Mouse (Mus musculus) myocyte (in vitro differentiated cells): ENCODE data around the gene Olfr275. TPM values are rescaled to one million over a fixed set of nuclear protein-coding genes. Genes with fewer than 3 reads are reported as not detected.
A peak's percentile ranks its signal among the peaks of the same experiment; 100 is the strongest.
"Not testable (repeated sequence)": the region's sequence is repeated elsewhere in the genome, so short reads cannot be mapped to it uniquely, and the experiment has no call there.

Source experiments
- H3K27me3 ChIP-seq: one replicate; pipeline ENCODE4 v1.6.1; 2011; ENCODE audit not compliant: control insufficient read depth, insufficient read depth, insufficient read length
- H3K36me3 ChIP-seq: one replicate; pipeline ENCODE4 v1.6.1; 2011; ENCODE audit not compliant: control insufficient read depth, insufficient read depth
- H3K4me2 ChIP-seq: one replicate; pipeline ENCODE4 v1.6.1; 2011; ENCODE audit warnings: low read depth, control low read depth
- H3K4me3 ChIP-seq: one replicate; pipeline ENCODE4 v1.5.1; 2011; ENCODE audit warnings: mild to moderate bottlenecking, control low read depth, moderate library complexity
- H3K79me2 ChIP-seq: one replicate; pipeline ENCODE4 v1.6.1; 2011; ENCODE audit not compliant: control insufficient read depth, insufficient read depth
- H3ac ChIP-seq: one replicate; pipeline ENCODE4 v1.6.1; 2011; ENCODE audit not compliant: control insufficient read depth, insufficient read length
- CEBPB ChIP-seq: IDR thresholded peaks from 2 replicates; pipeline ENCODE4 v1.6.1; 2011; ENCODE audit warnings: mild to moderate bottlenecking, moderate library complexity; ENCODE audit not compliant: poor library complexity, insufficient read depth, severe bottlenecking
- E2F4 ChIP-seq: IDR thresholded peaks from one replicate; pipeline ENCODE4 v1.6.1; 2011; ENCODE audit warnings: mild to moderate bottlenecking, control low read depth, moderate library complexity; ENCODE audit not compliant: insufficient read depth
- MAX ChIP-seq: IDR thresholded peaks from one replicate; pipeline ENCODE4 v1.6.1; 2011; ENCODE audit warnings: low read depth, mild to moderate bottlenecking, control low read depth
- MYOD1 ChIP-seq, 3 experiments: IDR thresholded peaks; one replicate each; pipeline ENCODE4 v1.6.1; 2011; ENCODE audit warnings: control low read depth in 2 of 3, low read depth in 2 of 3, mild to moderate bottlenecking in 2 of 3, moderate library complexity in 1 of 3; ENCODE audit not compliant: insufficient read length in 2 of 3, control insufficient read depth in 1 of 3
- MYOG ChIP-seq, 3 experiments: IDR thresholded peaks; one replicate each; pipeline ENCODE4 v1.6.1; 2011; ENCODE audit warnings: control low read depth in 2 of 3, low read depth in 2 of 3, mild to moderate bottlenecking in 2 of 3; ENCODE audit not compliant: insufficient read length in 2 of 3, control insufficient read depth in 1 of 3, insufficient read depth in 1 of 3
- POLR2A ChIP-seq: IDR thresholded peaks from one replicate; pipeline ENCODE4 v1.6.1; 2011; ENCODE audit warnings: low read depth, mild to moderate bottlenecking, control low read depth, moderate library complexity; ENCODE audit not compliant: insufficient read length
- POLR2AphosphoS2 ChIP-seq: IDR thresholded peaks from one replicate; pipeline ENCODE4 v1.6.1; 2011; ENCODE audit warnings: low read depth, control low read depth; ENCODE audit not compliant: insufficient read length
- REST ChIP-seq: IDR thresholded peaks from one replicate; pipeline ENCODE4 v1.6.1; 2011; ENCODE audit warnings: mild to moderate bottlenecking, control low read depth, moderate library complexity; ENCODE audit not compliant: insufficient read depth, insufficient read length
- SRF ChIP-seq: IDR thresholded peaks from one replicate; pipeline ENCODE4 v1.6.1; 2011; ENCODE audit warnings: low read depth; ENCODE audit not compliant: control insufficient read depth, insufficient read length
- TCF12 ChIP-seq: IDR thresholded peaks from one replicate; pipeline ENCODE4 v1.6.1; 2011; ENCODE audit warnings: mild to moderate bottlenecking, control low read depth; ENCODE audit not compliant: poor library complexity, insufficient read depth, severe bottlenecking
- TCF3 ChIP-seq: IDR thresholded peaks from one replicate; pipeline ENCODE4 v1.6.1; 2011; ENCODE audit warnings: low read depth, control low read depth; ENCODE audit not compliant: insufficient read length
- USF1 ChIP-seq: IDR thresholded peaks from one replicate; pipeline ENCODE4 v1.6.1; 2011; ENCODE audit warnings: low read depth, mild to moderate bottlenecking, control low read depth, moderate library complexity
- polyA plus RNA-seq: library from polyadenylated mRNA; unstranded; fragments of >200 nt; fragmentation: generic; extraction: Trizol; gene quantifications from one replicate; pipeline ENCODE4 v1.2.1, GENCODE M21; 2012; ENCODE audit warnings: missing spikeins

Gene Olfr275
- polyA plus RNA-seq, result not detected

- Histone ChIP-seq H3K4me3 (no peak within 1 kb of the TSS), H3K27me3 (no peaks in the 10 kb centered on the region), H3K79me2 (no peaks in the 10 kb centered on the region), H3K4me2 (no peak within 1 kb of the TSS), H3ac (no peak within 1 kb of the TSS), H3K36me3 (no peaks in the 10 kb centered on the region)
- TF ChIP-seq MAX (no peak), MYOD1 (IDR thresholded peaks at IDR 0.05; ENCODE audit: control insufficient read depth in 1 of 3, insufficient read length in 2 of 3, low read depth in 2 of 3) (no peak), REST (no peak), TCF3 (no peak), CEBPB (no peak), POLR2A (no peak), USF1 (no peak), SRF (no peak)
These were observed at the start of gene Olfr275 for GRCm38 (mm10) chr4:52814304-52814703. Olfr275 (plus strand) TSS chr4:52814604.

DNA sequence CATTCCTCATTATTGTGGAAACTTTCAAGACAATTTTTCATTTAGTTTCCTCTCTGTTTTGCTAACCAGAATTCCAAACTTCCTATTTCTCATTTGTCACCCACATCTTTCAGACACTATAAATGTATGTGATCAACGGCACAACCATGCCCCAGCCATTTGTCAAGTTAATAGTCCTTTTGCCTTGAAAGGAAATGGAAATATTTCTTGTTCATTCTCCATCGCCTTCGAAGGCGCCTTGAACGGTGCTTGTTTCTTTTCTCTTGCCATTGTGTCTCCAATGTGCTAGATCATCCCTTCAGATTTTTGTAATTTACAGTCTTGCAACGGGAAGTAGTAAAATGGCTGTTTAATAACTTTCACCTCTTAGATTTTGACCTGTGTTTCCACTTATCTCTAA lies 48.8 kb upstream of the Olfr275 start:
- Histone ChIP-seq H3ac (no peak overlapping the region), H3K79me2 (no peaks in the 10 kb centered on the region), H3K4me2 (no peak overlapping the region), H3K27me3 (no peaks in the 10 kb centered on the region), H3K4me3 (no peak overlapping the region), H3K36me3 (no peaks in the 10 kb centered on the region)
- TF ChIP-seq CEBPB, result no peak
- no peak for TF ChIP-seq SRF
- TF ChIP-seq REST, result no peak

DNA sequence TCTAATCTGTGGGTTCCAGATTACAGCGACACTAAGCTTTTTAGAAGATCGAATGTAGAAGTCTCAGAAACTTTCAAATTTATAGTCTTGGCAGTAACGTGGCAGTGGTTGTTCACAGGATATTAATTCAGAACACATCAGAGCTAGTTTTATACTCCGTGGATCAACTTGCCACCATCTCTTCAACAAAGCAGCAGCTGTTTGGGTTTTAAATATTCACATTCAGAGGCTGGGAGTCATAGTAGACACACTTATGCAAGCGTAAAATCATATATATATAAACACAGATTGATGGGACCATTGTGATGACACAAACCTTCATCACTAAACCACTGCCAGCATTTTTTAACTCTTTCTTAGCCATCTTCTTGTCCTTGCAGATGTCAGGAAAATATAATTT lies 42.2 kb upstream of the Olfr275 start:
- no peak for TF ChIP-seq REST
- H3ac ChIP-seq, result no peak overlapping the region
- H3K4me3 ChIP-seq, result no peak overlapping the region
- H3K79me2 ChIP-seq, result no peaks in the 10 kb centered on the region
- H3K36me3 ChIP-seq, result no peaks in the 10 kb centered on the region
- H3K27me3 ChIP-seq, result no peaks in the 10 kb centered on the region
- peak overlapping the region; percentile 69 for H3K4me2 ChIP-seq

DNA sequence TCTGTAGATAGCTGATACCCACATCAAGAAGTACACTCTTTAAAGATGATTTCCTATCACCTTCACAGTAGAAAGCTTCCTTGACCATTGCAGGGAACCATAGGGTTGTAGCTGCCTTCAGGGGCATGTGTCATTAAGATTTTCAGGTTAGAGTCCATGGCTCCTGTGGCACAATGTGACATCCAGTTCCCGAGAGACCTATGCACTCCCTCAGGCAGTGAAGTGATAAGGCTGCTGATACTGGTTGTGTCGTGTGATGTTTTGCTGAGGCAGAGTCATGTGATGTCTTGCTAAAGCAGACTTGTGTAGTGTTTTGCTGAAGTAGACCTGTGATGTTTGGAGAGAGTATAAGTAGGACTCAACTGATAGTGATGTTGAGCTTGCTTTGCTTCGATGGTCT lies 14.4 kb upstream of the Olfr275 start:
- Histone ChIP-seq H3K4me3 (no peak overlapping the region), H3K79me2 (no peaks in the 10 kb centered on the region), H3K27me3 (no peaks in the 10 kb centered on the region), H3K36me3 (no peaks in the 10 kb centered on the region), H3K4me2 (no peak overlapping the region), H3ac (no peak overlapping the region)
- no peak for TF ChIP-seq POLR2A

DNA sequence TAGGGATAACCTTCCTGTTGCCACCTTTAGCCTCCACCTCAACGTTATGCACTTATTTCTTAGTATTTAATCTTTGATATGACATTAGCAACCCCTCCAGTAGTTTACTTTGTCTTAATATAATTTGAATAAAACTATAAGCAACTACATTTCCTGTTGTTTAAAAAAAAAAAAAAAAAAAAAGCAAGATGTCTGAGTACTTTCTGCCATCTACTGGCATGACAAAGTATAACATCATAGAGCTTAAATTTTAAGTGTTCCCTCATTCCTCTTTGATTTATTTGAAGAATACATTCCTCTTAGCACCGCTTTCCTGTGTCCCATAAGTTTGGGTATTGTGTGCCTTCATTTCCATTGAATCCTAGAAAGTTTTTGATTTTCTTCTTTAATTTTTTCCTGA lies 2.5 kb upstream of the Olfr275 start:
- H3ac ChIP-seq, result no peak overlapping the region
- no peaks in the 10 kb centered on the region for H3K79me2 ChIP-seq

DNA sequence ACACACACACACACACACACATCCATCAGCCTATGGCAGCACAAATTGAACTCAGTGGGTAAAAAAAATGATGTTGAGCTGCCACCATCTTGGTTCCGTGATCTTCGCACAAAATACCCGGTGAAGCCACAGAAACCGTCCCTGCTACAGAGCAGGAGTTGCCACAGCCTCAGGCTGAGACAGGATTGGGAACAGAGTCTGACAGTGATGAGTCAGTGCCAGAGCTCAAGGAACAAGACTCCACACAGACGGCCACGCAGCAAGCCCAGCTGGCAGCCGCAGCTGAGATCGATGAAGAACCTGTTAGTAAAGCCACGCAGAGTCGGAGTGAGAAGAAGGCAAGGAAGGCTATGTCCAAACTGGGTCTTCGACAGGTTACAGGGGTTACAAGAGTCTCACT lies 7.0 kb downstream of the Olfr275 start:
- no peak overlapping the region for H3K4me2 ChIP-seq
- no peaks in the 10 kb centered on the region for H3K36me3 ChIP-seq
- no peak overlapping the region for H3ac ChIP-seq
- no peak overlapping the region for H3K4me3 ChIP-seq
- TF ChIP-seq MYOG (IDR thresholded peaks at IDR 0.05; ENCODE audit: control insufficient read depth in 1 of 3, insufficient read depth in 1 of 3, insufficient read length in 2 of 3, low read depth in 2 of 3) (no peak), TCF3 (no peak), USF1 (no peak), POLR2A (no peak), POLR2AphosphoS2 (no peak), CEBPB (no peak), MYOD1 (IDR thresholded peaks at IDR 0.05; ENCODE audit: control insufficient read depth in 1 of 3, insufficient read length in 2 of 3, low read depth in 2 of 3) (no peak), TCF12 (no peak), SRF (no peak), MAX (no peak), E2F4 (no peak), REST (no peak)
- no peaks in the 10 kb centered on the region for H3K79me2 ChIP-seq
- no peaks in the 10 kb centered on the region for H3K27me3 ChIP-seq

More for the DNA sequence above, 2.5 kb upstream of the Olfr275 start:
- no peak for TF ChIP-seq TCF3
- TF ChIP-seq USF1, result no peak
- no peak for TF ChIP-seq MYOD1 (IDR thresholded peaks at IDR 0.05; ENCODE audit: control insufficient read depth in 1 of 3, insufficient read length in 2 of 3, low read depth in 2 of 3)
- no peak for TF ChIP-seq MAX
- TF ChIP-seq SRF, result no peak
- TF ChIP-seq REST, result no peak
- TF ChIP-seq POLR2A, result no peak
- no peak for TF ChIP-seq E2F4
- no peak for TF ChIP-seq POLR2AphosphoS2
- TF ChIP-seq MYOG (IDR thresholded peaks at IDR 0.05; ENCODE audit: control insufficient read depth in 1 of 3, insufficient read depth in 1 of 3, insufficient read length in 2 of 3, low read depth in 2 of 3), result no peak
- TF ChIP-seq TCF12, result no peak
- no peak for TF ChIP-seq CEBPB
- no peaks in the 10 kb centered on the region for H3K27me3 ChIP-seq
- H3K4me2 ChIP-seq, result no peak overlapping the region
- no peak overlapping the region for H3K4me3 ChIP-seq
- no peaks in the 10 kb centered on the region for H3K36me3 ChIP-seq

GRCm38 (mm10) chr4:52845411-52845810 lies 31.0 kb downstream of the Olfr275 start:
- H3K36me3 ChIP-seq, H3K27me3 ChIP-seq, H3ac ChIP-seq, H3K4me2 ChIP-seq, H3K79me2 ChIP-seq, H3K4me3 ChIP-seq: not testable (repeated sequence)
